Mouse (Mus musculus) lung, postnatal 0 days (tissue): Measurements from ENCODE around the gene Bcl2l2. TPM values are rescaled to one million over a fixed set of nuclear protein-coding genes. Genes with fewer than 3 reads are reported as not detected.
A peak's percentile ranks its signal among the peaks of the same experiment; 100 is the strongest.

Experiments used
- ATAC-seq: fragments of 200-750 bp; cut with Nextera tagmentation; 2 replicates; pipeline ENCODE4 v1.8.0; 2017; ENCODE audit warnings: moderate library complexity
- DNase-seq: peaks from one replicate; pipeline ENCODE4 v3.0.0-alpha.2; 2016; ENCODE audit warnings: low spot score
- H3K27ac ChIP-seq: fragments of 300-500 bp; sonication (generic); 2 replicates; pipeline ENCODE4 v1.5.1; 2014; ENCODE audit warnings: antibody characterized with exemption, mild to moderate bottlenecking, low read length, mixed read lengths
- H3K27me3 ChIP-seq: fragments of 300-500 bp; sonication (generic); replicated peaks from 2 replicates; pipeline ENCODE4 v1.6.1; 2014; ENCODE audit warnings: low read length, mixed read lengths; ENCODE audit not compliant: insufficient read depth
- H3K36me3 ChIP-seq: fragments of 300-500 bp; sonication (generic); 2 replicates; pipeline ENCODE4 v1.6.1; 2014; ENCODE audit warnings: low read length, mixed read lengths; ENCODE audit not compliant: insufficient read depth
- H3K4me1 ChIP-seq: fragments of 300-500 bp; sonication (generic); 2 replicates; pipeline ENCODE4 v1.6.1; 2014; ENCODE audit warnings: antibody characterized with exemption, low read depth, low read length, mixed read lengths; ENCODE audit not compliant: insufficient read depth
- H3K4me2 ChIP-seq: fragments of 300-500 bp; sonication (generic); replicated peaks from 2 replicates; pipeline ENCODE4 v1.6.1; 2014; ENCODE audit warnings: low read depth, mild to moderate bottlenecking, low read length, moderate library complexity, mixed read lengths
- H3K4me3 ChIP-seq: fragments of 300-500 bp; sonication (generic); 2 replicates; pipeline ENCODE4 v1.5.1; 2014; ENCODE audit warnings: low read depth, low read length
- H3K9ac ChIP-seq: fragments of 300-500 bp; sonication (generic); replicated peaks from 2 replicates; pipeline ENCODE4 v1.6.1; 2014; ENCODE audit warnings: low read depth, mild to moderate bottlenecking
- H3K9me3 ChIP-seq: fragments of 300-500 bp; sonication (generic); 2 replicates; pipeline ENCODE4 v1.6.1; 2016; ENCODE audit warnings: low read length, mixed read lengths
- CTCF ChIP-seq: IDR thresholded peaks from 2 replicates; pipeline ENCODE4 v1.5.1; 2016; ENCODE audit warnings: antibody characterized with exemption, mild to moderate bottlenecking
- EP300 ChIP-seq: IDR thresholded peaks from 2 replicates; pipeline ENCODE4 v1.6.1; 2016; ENCODE audit warnings: antibody characterized with exemption, mild to moderate bottlenecking, control low read depth
- WGBS: fragments of 180-500 bp; shearing (Covaris S2); extraction: QIAGEN DNeasy Blood & Tissue Kit; methylation state at CpG from one replicate; pipeline ENCODE4 v1.1.7; 2014; 5-methylcytosine and 5-hydroxymethylcytosine counted together
- polyA plus RNA-seq: library from polyadenylated mRNA; unstranded; fragments of >200 nt; fragmentation: Nextera tagmentation; extraction: Ambion mirVana; gene quantifications from 2 replicates; pipeline ENCODE4 v1.2.1, GENCODE M21; 2015

Bcl2l2 gene
- polyA plus RNA-seq, 1 experiment from 2014 or later = 6.1 TPM

- 13% methylated on average over 10 of the region's 10 CpGs for WGBS
- Histone ChIP-seq H3K4me2 (peak overlapping the region; percentile 100), H3K4me3 (peak overlapping the region; percentile 80), H3K9ac (peak overlapping the region; percentile 59; the same call in 1 of the 2 replicates), H3K4me1 (no peaks in the 10 kb centered on the region; the same call in 1 of the 2 replicates), H3K9me3 (no peaks in the 10 kb centered on the region), H3K27ac (no peak overlapping the region), H3K27me3 (no peaks in the 10 kb centered on the region), H3K36me3 (no peaks in the 10 kb centered on the region; the same call in 1 of the 2 replicates)
- ATAC-seq (no peak), DNase-seq (no peak)
- TF ChIP-seq EP300 = no peak
- TF ChIP-seq CTCF = no peak
Measured at GRCm38 (mm10) chr14:54913343-54913742, 30.2 kb downstream of the Bcl2l2 start.

GRCm38 (mm10) chr14:54920076-54920685 lies 37.0 kb downstream of the Bcl2l2 start:
- Histone ChIP-seq H3K4me3 (no peak overlapping the region), H3K9ac (no peak overlapping the region), H3K27me3 (0 out of 2 replicates have a peak, but pooled peaks cover 3% of the 10 kb centered on the region), H3K36me3 (no peaks in the 10 kb centered on the region), H3K4me2 (no peak overlapping the region), H3K9me3 (no peaks in the 10 kb centered on the region), H3K27ac (no peak overlapping the region), H3K4me1 (no peaks in the 10 kb centered on the region; the same call in 1 of the 2 replicates)
- WGBS = 88% methylated on average over 16 of the region's 16 CpGs
- ATAC-seq (no peak), DNase-seq (no peak)
- no peak for TF ChIP-seq EP300
- no peak for TF ChIP-seq CTCF

- Histone ChIP-seq H3K27ac (peak overlapping the region; percentile 72), H3K36me3 (no peaks in the 10 kb centered on the region), H3K27me3 (0 out of 2 replicates have a peak, but pooled peaks cover 5% of the 10 kb centered on the region), H3K4me1 (no peaks in the 10 kb centered on the region; the same call in 1 of the 2 replicates), H3K4me3 (peak overlapping the region; percentile 52; the same call in 1 of the 2 replicates), H3K9me3 (no peaks in the 10 kb centered on the region), H3K4me2 (peak overlapping the region; percentile 90), H3K9ac (no peak overlapping the region)
- ATAC-seq = peak; percentile 61
- 39% methylated on average over 7 of the region's 7 CpGs for WGBS
- peak; percentile 77 for DNase-seq
- no peak for TF ChIP-seq CTCF
- TF ChIP-seq EP300 = no peak
Measured at GRCm38 (mm10) chr14:54924641-54925348, 41.6 kb downstream of the Bcl2l2 start.

DNA sequence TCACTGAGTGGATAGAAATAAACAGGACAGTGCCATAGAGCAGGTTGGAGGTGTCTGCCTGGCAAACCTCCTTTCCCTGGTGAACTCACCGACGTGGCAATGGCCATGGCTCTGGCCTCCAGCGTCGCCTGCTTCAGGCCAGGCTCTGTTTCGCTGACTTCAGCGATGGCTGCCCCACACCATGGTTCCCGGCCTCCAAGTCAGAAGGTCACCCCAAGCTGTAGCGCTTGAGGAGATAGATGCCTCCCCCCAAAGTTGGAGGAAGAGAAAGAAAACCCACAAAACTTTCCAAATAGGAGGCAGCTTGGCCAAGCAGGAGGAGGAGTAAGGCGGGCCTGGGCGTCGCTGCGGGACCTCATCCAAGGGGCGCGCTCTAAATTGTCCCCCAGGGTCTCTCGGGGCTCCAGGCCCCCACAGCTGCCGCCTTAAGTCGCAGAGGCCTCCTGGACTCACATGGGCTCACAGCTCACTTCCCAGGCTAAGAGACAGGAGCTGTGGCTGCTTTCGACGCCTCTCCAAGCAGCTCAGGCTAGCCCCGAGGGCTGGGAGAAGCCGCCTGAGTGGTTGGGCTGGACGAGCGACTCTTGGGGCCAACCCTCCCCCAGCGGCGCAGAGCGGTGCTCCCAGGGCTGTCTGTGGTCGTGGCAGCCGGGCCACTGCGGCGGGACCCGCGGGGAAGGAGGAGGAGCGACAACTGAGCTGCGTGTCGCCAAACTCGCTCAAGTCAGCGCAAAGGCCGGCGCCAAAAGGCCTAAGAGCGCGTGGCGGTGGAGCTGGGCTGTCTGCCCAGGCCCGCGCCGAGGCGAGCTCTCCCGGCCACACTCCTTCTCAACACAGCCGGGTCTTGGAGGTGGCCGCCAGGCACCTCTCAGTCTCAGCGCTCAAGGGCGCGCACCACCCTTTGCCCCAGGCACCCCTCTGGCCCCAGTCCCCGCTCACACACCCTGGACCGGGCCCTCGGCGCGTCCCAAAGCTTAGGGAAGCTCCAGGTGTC lies 42.5 kb downstream of the Bcl2l2 start, which contains the start of gene Efs:
Efs (minus strand) TSS at position 778 of the 994 bp plus-strand sequence.
- H3K36me3 ChIP-seq = no peaks in the 10 kb centered on the region
- 0 out of 2 replicates have a peak, but pooled peaks cover 5% of the 10 kb centered on the region for H3K27me3 ChIP-seq
- H3K4me3 ChIP-seq = peak within 1 kb of the TSS; percentile 52
- H3K4me1 ChIP-seq = no peaks in the 10 kb centered on the region; the same call in 1 of the 2 replicates
- H3K9ac ChIP-seq = peak within 1 kb of the TSS; percentile 37
- peak; percentile 73 for ATAC-seq
- H3K9me3 ChIP-seq = no peaks in the 10 kb centered on the region
- DNase-seq = peak; percentile 78
- WGBS = 5% methylated on average over 45 of the region's 57 CpGs
- H3K4me2 ChIP-seq = peak within 1 kb of the TSS; percentile 90
- H3K27ac ChIP-seq = peak within 1 kb of the TSS; percentile 72
- TF ChIP-seq CTCF (no peak), EP300 (no peak)

DNA sequence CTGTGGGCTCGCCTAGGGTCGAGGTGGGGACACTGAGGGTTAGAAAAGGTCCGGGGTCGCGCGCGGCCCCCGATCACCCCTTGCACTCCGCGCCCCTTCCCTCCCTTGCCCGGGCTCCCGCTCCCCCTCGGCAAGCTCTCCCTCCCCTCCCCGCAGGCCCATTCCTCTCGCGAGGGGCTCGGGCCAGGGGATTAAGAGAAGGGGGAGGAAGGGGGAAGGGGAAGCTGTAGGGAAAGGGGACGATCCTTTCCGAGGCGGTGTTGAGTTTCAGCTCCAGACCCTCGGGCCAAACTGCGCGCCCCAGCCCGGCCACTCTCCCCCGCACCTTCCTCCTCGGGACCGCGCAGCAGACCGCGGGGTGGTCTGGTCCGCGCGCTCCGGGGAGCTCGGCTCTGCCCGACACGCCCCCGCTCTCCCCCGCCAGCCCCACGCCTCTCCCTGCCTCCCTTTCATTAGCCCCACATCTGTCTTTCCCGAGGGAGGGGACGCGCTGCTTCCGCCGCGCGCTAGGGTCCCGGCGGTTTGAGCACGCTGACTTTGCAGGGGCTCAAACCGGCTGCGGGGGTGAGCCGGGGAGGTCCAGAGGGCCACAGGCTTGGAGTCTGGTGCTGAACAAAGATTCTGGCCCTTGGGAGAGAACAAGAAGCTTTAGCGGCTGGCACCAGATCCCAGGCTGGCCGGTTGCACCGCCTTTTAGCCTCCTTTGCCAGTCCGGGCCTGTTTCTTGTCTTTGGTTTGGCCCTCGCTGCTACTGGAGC lies 43.4 kb downstream of the Bcl2l2 start:
- H3K4me2 ChIP-seq = peak overlapping the region; percentile 90
- H3K9ac ChIP-seq = peak overlapping the region; percentile 37
- peak overlapping the region; percentile 72 for H3K27ac ChIP-seq
- 0 out of 2 replicates have a peak, but pooled peaks cover 5% of the 10 kb centered on the region for H3K27me3 ChIP-seq
- TF ChIP-seq CTCF (no peak), EP300 (no peak)
- ATAC-seq (peak; percentile 51), DNase-seq (peak; percentile 58)
- no peaks in the 10 kb centered on the region; the same call in 1 of the 2 replicates for H3K4me1 ChIP-seq
- no peaks in the 10 kb centered on the region for H3K9me3 ChIP-seq
- peak overlapping the region; percentile 52 for H3K4me3 ChIP-seq
- WGBS = 1% methylated on average over 42 of the region's 58 CpGs
- H3K36me3 ChIP-seq = no peaks in the 10 kb centered on the region
